Mouse (Mus musculus): ENCODE measurements at regions not wholly inside any gene's neighbourhood (a gene's known extent, or its start where the extent isn't known, plus 50 kb on each side); places are given as distances from the start of the nearest gene placed in this dataset.

DNA sequence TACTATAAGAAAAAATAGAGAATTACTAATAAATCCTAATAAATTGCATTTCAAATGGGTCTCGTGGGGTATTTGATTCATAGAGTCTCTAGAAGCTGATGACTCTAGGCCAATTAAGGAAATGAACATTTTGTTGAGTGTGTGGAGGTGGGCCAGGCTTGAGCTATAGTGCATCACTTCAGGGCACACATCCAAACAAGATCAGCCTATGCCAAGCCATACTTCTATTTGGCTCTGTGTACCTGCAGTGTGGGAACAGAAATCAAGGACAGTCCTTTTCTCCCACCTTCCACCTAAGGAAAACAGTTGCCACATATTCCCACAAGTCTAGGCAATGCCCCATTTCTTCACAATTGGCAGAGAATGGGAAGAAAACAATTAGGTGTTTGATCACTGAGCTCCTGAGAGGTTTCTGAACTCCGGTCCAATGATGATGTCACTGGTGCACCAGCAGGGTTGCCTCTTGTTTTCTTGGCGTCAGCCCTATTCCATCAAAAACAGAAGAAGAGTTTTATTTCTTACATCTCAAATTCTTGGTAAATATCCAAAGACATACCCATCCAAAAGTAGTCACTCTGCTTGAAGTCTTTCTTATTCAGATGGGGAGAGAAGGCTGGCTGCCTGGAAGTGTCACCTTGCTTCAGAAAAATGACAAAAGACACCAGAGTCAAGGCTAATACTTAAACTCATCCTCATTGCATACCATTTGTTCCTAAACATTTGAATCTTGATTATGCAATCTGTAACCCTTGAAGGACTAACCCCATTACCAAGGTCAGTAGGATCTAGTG is 2092.3 kb downstream of the 4930444P10Rik start:
- H3K27ac ChIP-seq (ENCODE audit: low read depth): no peak overlapping the region
- no peaks in the 10 kb centered on the region for H3K27me3 ChIP-seq (ENCODE audit: insufficient read depth, low read length)
- 72% methylated on average over 3 of the region's 3 CpGs for WGBS (ENCODE audit: insufficient replicate concordance)
- DNase-seq (no peak), ATAC-seq (no peak)
- no peak overlapping the region for H3K4me2 ChIP-seq (ENCODE audit: low read depth, low read length)
- no peaks in the 10 kb centered on the region for H3K4me1 ChIP-seq (ENCODE audit: insufficient read depth)
- no peaks in the 10 kb centered on the region for H3K9me3 ChIP-seq (ENCODE audit: low read length)
- no peak overlapping the region for H3K9ac ChIP-seq (replicated peaks)
- no peaks in the 10 kb centered on the region for H3K36me3 ChIP-seq (replicated peaks; ENCODE audit: insufficient read depth, low read length)
- H3K4me3 ChIP-seq (ENCODE audit: low read depth, low read length): no peak overlapping the region
- TF ChIP-seq CTCF (IDR thresholded peaks at IDR 0.05; ENCODE audit: low read depth): no peak
- no peak for TF ChIP-seq EP300 (IDR thresholded peaks at IDR 0.05; ENCODE audit: low read depth)

DNA sequence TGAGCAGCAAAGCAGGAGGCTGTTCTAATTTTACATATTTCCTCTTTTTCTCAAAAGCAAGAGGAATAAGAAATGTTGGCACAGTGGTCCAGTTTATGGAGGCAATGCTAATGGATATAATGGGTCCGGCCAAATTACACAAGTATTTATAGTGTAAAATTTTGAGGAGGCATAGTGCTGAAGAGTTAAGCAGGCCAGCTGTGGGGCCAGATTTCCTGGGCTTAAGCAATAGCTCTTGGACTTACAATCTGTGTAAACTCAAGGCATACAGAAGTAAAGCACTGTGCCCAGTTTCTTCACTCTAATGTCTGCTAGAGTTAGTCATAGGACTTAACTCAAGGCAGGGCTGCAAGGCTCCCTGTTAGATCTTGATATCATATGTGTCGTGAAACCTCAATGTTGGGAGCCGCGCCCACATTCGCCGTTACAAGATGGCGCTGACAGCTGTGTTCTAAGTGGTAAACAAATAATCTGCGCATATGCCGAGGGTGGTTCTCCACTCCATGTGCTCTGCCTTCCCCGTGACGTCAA is 2094.9 kb downstream of the 4930444P10Rik start:
- H3K9ac ChIP-seq (replicated peaks): no peak overlapping the region
- ATAC-seq: no peak
- H3K27ac ChIP-seq (ENCODE audit: low read depth): no peak overlapping the region
- H3K4me2 ChIP-seq (ENCODE audit: low read depth, low read length): no peak overlapping the region
- no peak overlapping the region for H3K4me3 ChIP-seq (ENCODE audit: low read depth, low read length)
- no peaks in the 10 kb centered on the region for H3K27me3 ChIP-seq (ENCODE audit: insufficient read depth, low read length)
- no peaks in the 10 kb centered on the region for H3K36me3 ChIP-seq (replicated peaks; ENCODE audit: insufficient read depth, low read length)
- no peaks in the 10 kb centered on the region for H3K9me3 ChIP-seq (ENCODE audit: low read length)
- 80% methylated on average over 7 of the region's 11 CpGs for WGBS (ENCODE audit: insufficient replicate concordance)
- TF ChIP-seq EP300 (IDR thresholded peaks at IDR 0.05; ENCODE audit: low read depth) (no peak), CTCF (IDR thresholded peaks at IDR 0.05; ENCODE audit: low read depth) (no peak)
- DNase-seq: no peak
- no peaks in the 10 kb centered on the region for H3K4me1 ChIP-seq (ENCODE audit: insufficient read depth)

DNA sequence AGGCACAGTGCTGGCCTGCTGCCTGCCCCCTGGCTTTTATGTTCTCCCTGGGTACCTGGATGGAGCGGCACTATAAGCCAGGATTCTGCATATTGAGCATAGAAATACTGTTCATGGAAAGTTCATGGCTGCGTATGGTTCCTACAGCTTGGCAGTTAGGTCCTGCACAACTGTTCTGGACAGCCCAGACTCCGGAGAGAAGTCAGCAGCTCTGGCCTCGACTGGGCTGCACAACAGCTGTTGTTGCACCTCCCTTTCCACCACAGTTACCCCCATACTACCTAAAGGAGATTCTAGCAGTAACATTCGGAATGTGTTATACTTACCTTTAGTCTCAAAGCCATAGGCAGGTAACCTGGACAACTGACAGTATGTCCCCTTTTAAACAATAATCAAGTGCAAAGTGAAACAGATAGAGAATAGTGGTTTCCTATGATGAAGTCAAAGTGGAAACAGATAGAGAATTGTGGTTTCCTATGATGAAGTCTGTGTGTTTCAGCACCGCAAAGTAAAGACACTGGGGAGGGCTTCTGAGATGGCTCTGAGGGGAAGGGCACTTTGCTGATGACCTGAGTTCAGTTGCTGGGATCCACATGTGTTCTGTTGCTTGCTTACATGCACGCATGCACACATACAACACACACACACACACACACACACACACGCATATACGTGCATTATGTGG is 2099.2 kb downstream of the 4930444P10Rik start:
- Histone ChIP-seq H3K4me2 (ENCODE audit: low read depth, low read length) (no peak overlapping the region), H3K27me3 (ENCODE audit: insufficient read depth, low read length) (no peaks in the 10 kb centered on the region), H3K27ac (ENCODE audit: low read depth) (no peak overlapping the region), H3K9me3 (ENCODE audit: low read length) (no peaks in the 10 kb centered on the region), H3K9ac (replicated peaks) (no peak overlapping the region), H3K4me1 (ENCODE audit: insufficient read depth) (no peaks in the 10 kb centered on the region), H3K4me3 (ENCODE audit: low read depth, low read length) (no peak overlapping the region), H3K36me3 (replicated peaks; ENCODE audit: insufficient read depth, low read length) (no peaks in the 10 kb centered on the region)
- DNase-seq (no peak), ATAC-seq (no peak)
- TF ChIP-seq CTCF (IDR thresholded peaks at IDR 0.05; ENCODE audit: low read depth) (no peak), EP300 (IDR thresholded peaks at IDR 0.05; ENCODE audit: low read depth) (no peak)
- 57% methylated on average over 9 of the region's 9 CpGs for WGBS (ENCODE audit: insufficient replicate concordance)

DNA sequence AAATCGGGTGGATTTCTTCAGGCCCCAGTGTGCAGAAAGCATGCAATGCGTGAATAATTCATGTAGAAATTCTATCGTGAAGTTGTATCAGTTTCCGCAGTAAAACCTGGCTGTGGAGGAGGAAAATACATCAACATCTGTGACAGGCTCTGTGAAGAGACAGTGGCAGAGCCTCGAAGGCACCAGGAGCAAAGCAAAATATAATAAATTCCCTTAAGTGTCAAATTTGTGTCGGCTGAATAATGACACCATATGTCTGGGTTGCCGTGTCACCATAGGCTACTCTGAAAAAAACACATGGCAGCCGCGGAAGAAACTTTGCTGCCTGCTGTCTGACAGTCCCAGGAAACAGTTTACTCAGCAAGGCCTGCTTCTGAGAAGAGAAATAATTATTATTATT is 2100.1 kb downstream of the 4930444P10Rik start:
- 68% methylated on average over 9 of the region's 9 CpGs for WGBS (ENCODE audit: insufficient replicate concordance)
- ATAC-seq (no peak), DNase-seq (no peak)
- H3K36me3 ChIP-seq (replicated peaks; ENCODE audit: insufficient read depth, low read length): no peaks in the 10 kb centered on the region
- no peaks in the 10 kb centered on the region for H3K4me1 ChIP-seq (ENCODE audit: insufficient read depth)
- H3K4me3 ChIP-seq (ENCODE audit: low read depth, low read length): no peak overlapping the region
- H3K27ac ChIP-seq (ENCODE audit: low read depth): no peak overlapping the region
- H3K9ac ChIP-seq (replicated peaks): no peak overlapping the region
- H3K9me3 ChIP-seq (ENCODE audit: low read length): no peaks in the 10 kb centered on the region
- no peaks in the 10 kb centered on the region for H3K27me3 ChIP-seq (ENCODE audit: insufficient read depth, low read length)
- TF ChIP-seq CTCF (IDR thresholded peaks at IDR 0.05; ENCODE audit: low read depth) (no peak), EP300 (IDR thresholded peaks at IDR 0.05; ENCODE audit: low read depth) (no peak)
- H3K4me2 ChIP-seq (ENCODE audit: low read depth, low read length): no peak overlapping the region

DNA sequence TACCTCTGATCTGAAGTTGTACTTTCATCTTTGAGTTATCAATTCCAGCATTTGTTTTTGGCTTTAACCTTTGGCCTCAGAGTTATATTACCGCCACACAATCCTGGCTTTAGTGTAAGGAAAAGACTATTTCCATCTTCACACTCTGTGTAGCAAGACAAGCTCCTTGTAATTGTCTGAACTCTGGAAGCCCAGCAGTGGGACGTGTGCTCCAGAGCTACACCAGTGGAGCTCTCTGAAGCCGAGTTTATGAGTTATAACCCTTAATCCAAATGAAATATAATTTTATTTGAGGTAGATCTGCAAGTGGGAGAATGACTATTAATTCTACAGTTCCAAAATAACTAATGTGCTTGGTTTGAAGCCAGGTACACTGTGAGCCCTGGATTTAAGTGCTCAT is 2103.8 kb downstream of the 4930444P10Rik start:
- H3K27me3 ChIP-seq (ENCODE audit: insufficient read depth, low read length): no peaks in the 10 kb centered on the region
- WGBS (ENCODE audit: insufficient replicate concordance): 66% methylated on average over 3 of the region's 3 CpGs
- no peak for DNase-seq

DNA sequence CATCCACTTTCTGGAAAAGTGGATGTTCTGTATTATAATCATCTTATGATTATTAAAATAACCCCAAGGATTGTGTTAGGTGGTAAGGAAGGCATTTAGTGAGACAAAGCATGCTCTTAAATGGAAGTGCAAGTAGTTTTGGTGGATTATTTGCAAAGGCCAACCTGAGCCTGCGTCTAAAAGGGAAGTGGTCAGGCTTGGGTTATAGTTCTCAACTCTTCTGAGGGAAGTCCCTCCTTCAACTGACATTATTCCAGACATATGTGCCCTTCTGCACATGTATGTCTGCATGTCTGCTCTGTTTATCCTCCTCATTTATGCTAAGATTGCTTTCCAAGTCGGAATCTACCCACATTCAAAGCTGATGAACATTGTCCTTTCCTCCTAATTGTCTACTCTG is 2108.3 kb downstream of the 4930444P10Rik start:
- ATAC-seq (no peak), DNase-seq (no peak)
- Histone ChIP-seq H3K27me3 (ENCODE audit: insufficient read depth, low read length) (no peaks in the 10 kb centered on the region), H3K36me3 (replicated peaks; ENCODE audit: insufficient read depth, low read length) (no peaks in the 10 kb centered on the region), H3K4me2 (ENCODE audit: low read depth, low read length) (no peak overlapping the region), H3K27ac (ENCODE audit: low read depth) (no peak overlapping the region), H3K4me3 (ENCODE audit: low read depth, low read length) (no peak overlapping the region), H3K9me3 (ENCODE audit: low read length) (no peaks in the 10 kb centered on the region), H3K4me1 (ENCODE audit: insufficient read depth) (no peaks in the 10 kb centered on the region), H3K9ac (replicated peaks) (no peak overlapping the region)
- WGBS (ENCODE audit: insufficient replicate concordance): 43% methylated on average over 2 of the region's 2 CpGs
- TF ChIP-seq EP300 (IDR thresholded peaks at IDR 0.05; ENCODE audit: low read depth) (no peak), CTCF (IDR thresholded peaks at IDR 0.05; ENCODE audit: low read depth) (no peak)

More for the DNA sequence above, 2103.8 kb downstream of the 4930444P10Rik start:
- ATAC-seq: no peak
- Histone ChIP-seq H3K4me2 (ENCODE audit: low read depth, low read length) (no peak overlapping the region), H3K27ac (ENCODE audit: low read depth) (no peak overlapping the region), H3K4me3 (ENCODE audit: low read depth, low read length) (no peak overlapping the region), H3K4me1 (ENCODE audit: insufficient read depth) (no peaks in the 10 kb centered on the region), H3K36me3 (replicated peaks; ENCODE audit: insufficient read depth, low read length) (no peaks in the 10 kb centered on the region), H3K9ac (replicated peaks) (no peak overlapping the region), H3K9me3 (ENCODE audit: low read length) (no peaks in the 10 kb centered on the region)
- TF ChIP-seq EP300 (IDR thresholded peaks at IDR 0.05; ENCODE audit: low read depth) (no peak), CTCF (IDR thresholded peaks at IDR 0.05; ENCODE audit: low read depth) (no peak)
